Mouse (Mus musculus): Measurements from ENCODE around the gene Krt75. TPM values are rescaled to one million over a fixed set of nuclear protein-coding genes. Genes with fewer than 3 reads are reported as not detected.
A peak's percentile ranks its signal among the peaks of the same experiment; 100 is the strongest.

The Krt75 gene
- total and polyA plus RNA-seq, 2 experiments from 2014 or later, result 0.09 to 0.10 TPM

DNA sequence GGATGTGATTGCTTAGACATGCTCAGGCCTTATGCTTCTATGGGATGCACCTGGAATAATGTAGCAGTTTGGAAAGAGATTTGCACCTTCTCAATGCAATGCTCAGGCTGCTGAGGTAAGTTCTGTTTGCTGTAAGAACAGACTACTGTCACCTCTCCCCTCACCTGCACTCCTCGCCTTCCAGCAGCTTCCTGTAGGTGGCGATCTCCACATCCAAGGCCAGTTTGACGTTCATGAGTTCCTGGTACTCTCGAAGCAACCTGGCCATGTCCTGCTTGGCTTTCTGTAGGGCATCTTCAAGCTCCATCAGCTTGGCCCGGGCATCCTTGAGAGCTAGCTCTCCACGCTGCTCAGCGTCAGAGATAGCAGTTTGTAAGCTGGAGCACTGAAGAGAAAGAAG, 5.9 kb downstream of the Krt75 start:
- Histone ChIP-seq H3K9ac (replicated peaks; ENCODE audit: low read length) (no peak overlapping the region), H3K27ac (no peak overlapping the region), H3K4me1 (ENCODE audit: insufficient read depth, low read length) (no peaks in the 10 kb centered on the region), H3K4me2 (ENCODE audit: low read depth, low read length) (no peak overlapping the region), H3K9me3 (ENCODE audit: low read length) (no peaks in the 10 kb centered on the region), H3K27me3 (ENCODE audit: insufficient read depth, low read length) (no peaks in the 10 kb centered on the region), H3K4me3 (ENCODE audit: low read length) (no peak overlapping the region), H3K36me3 (ENCODE audit: insufficient read depth, low read length) (no peaks in the 10 kb centered on the region)
- 55% methylated on average over 7 of the region's 7 CpGs for WGBS
- TF ChIP-seq CTCF (IDR thresholded peaks at IDR 0.05; ENCODE audit: low read depth), result peak; percentile 53
- ATAC-seq (no peak), DNase-seq (ENCODE audit: low spot score) (no peak)

- WGBS, result 72% methylated on average over 5 of the region's 5 CpGs
- Histone ChIP-seq H3K36me3 (ENCODE audit: insufficient read depth, low read length) (no peaks in the 10 kb centered on the region), H3K9ac (replicated peaks; ENCODE audit: low read length) (no peak within 1 kb of the TSS), H3K27me3 (ENCODE audit: insufficient read depth, low read length) (no peaks in the 10 kb centered on the region), H3K4me2 (ENCODE audit: low read depth, low read length) (no peak within 1 kb of the TSS), H3K4me3 (ENCODE audit: low read length) (no peak within 1 kb of the TSS), H3K9me3 (ENCODE audit: low read length) (no peaks in the 10 kb centered on the region), H3K4me1 (ENCODE audit: insufficient read depth, low read length) (no peaks in the 10 kb centered on the region), H3K27ac (no peak within 1 kb of the TSS)
- ATAC-seq (no peak), DNase-seq (ENCODE audit: low spot score) (no peak)
- no peak for TF ChIP-seq CTCF (IDR thresholded peaks at IDR 0.05; ENCODE audit: low read depth)
Measured at GRCm38 (mm10) chr15:101562850-101563249, 10.9 kb downstream of the Krt75 start, which contains the start of gene Krt90. Gene Krt90, minus strand, starts transcription at chr15:101562950.

GRCm38 (mm10) chr15:101558034-101558646, 15.6 kb downstream of the Krt75 start:
- Histone ChIP-seq H3K9ac (replicated peaks; ENCODE audit: low read length) (no peak overlapping the region), H3K36me3 (ENCODE audit: insufficient read depth, low read length) (no peaks in the 10 kb centered on the region), H3K4me1 (ENCODE audit: insufficient read depth, low read length) (no peaks in the 10 kb centered on the region), H3K27me3 (ENCODE audit: insufficient read depth, low read length) (no peaks in the 10 kb centered on the region), H3K9me3 (ENCODE audit: low read length) (no peaks in the 10 kb centered on the region), H3K4me2 (ENCODE audit: low read depth, low read length) (no peak overlapping the region), H3K27ac (no peak overlapping the region), H3K4me3 (ENCODE audit: low read length) (no peak overlapping the region)
- no peak for ATAC-seq
- 9% methylated on average over 7 of the region's 7 CpGs for WGBS
- TF ChIP-seq CTCF (IDR thresholded peaks at IDR 0.05; ENCODE audit: low read depth), result no peak
- DNase-seq (ENCODE audit: low spot score), result no peak

DNA sequence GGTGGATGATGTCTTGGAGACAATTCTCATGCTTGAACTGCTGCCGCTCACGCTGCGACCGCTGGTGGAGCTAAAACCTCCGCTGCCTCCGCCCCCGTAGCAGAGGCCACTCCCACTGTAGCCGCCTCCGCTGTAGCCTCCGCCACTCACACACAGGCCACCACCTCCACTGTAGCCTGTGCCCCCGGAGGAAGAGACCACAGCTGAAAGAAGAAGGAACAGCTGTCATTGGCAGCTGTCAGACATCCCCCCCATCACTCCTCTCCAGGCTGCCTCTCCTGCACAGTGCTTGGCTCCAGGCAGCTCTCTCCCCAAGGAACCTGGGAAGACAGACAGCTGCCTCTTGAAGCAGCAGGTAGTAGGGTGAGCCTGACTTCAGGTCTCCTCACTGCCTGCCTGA, 20.5 kb downstream of the Krt75 start:
- under 1% methylated on average over 11 of the region's 11 CpGs for WGBS
- ATAC-seq (peak; percentile 69; the same call in 1 of the 2 replicates), DNase-seq (ENCODE audit: low spot score) (peak; percentile 74)
- no peaks in the 10 kb centered on the region for H3K36me3 ChIP-seq (ENCODE audit: insufficient read depth, low read length)
- TF ChIP-seq CTCF (IDR thresholded peaks at IDR 0.05; ENCODE audit: low read depth), result no peak; the same call in 1 of the 2 replicates
- no peak overlapping the region for H3K9ac ChIP-seq (replicated peaks; ENCODE audit: low read length)
- peaks cover 6% of the 10 kb centered on the region; the same call in 1 of the 2 replicates for H3K4me1 ChIP-seq (ENCODE audit: insufficient read depth, low read length)
- no peaks in the 10 kb centered on the region for H3K27me3 ChIP-seq (ENCODE audit: insufficient read depth, low read length)
- peak overlapping the region; percentile 41 for H3K4me2 ChIP-seq (ENCODE audit: low read depth, low read length)
- H3K4me3 ChIP-seq (ENCODE audit: low read length), result peak overlapping the region; percentile 5; the same call in 1 of the 2 replicates
- H3K27ac ChIP-seq, result no peak overlapping the region
- H3K9me3 ChIP-seq (ENCODE audit: low read length), result no peaks in the 10 kb centered on the region

DNA sequence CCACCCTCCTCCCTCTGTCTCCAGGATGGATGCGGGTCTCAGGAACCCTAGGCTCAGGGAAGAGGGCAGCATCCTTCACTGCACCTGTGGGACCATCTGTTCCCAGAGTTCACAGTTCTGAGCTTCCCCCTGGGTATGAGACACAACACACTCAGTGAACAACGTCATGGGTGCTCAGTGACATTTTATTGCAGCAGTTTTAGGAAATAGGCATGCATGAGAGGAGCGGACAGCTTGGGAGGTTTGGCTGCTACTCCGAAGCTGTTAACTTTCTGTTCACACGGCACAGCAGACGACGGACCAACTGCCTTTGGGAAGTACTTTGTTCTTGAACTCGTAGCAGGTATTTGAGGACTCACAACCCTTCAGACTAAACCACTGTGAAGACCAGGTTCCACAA, 21.5 kb downstream of the Krt75 start:
- DNase-seq (ENCODE audit: low spot score) (no peak), ATAC-seq (no peak)
- Histone ChIP-seq H3K4me3 (ENCODE audit: low read length) (no peak overlapping the region), H3K9me3 (ENCODE audit: low read length) (no peaks in the 10 kb centered on the region), H3K27ac (no peak overlapping the region), H3K4me1 (ENCODE audit: insufficient read depth, low read length) (peaks cover 6% of the 10 kb centered on the region; the same call in 1 of the 2 replicates), H3K9ac (replicated peaks; ENCODE audit: low read length) (no peak overlapping the region), H3K36me3 (ENCODE audit: insufficient read depth, low read length) (no peaks in the 10 kb centered on the region), H3K4me2 (ENCODE audit: low read depth, low read length) (no peak overlapping the region), H3K27me3 (ENCODE audit: insufficient read depth, low read length) (no peaks in the 10 kb centered on the region)
- no peak for TF ChIP-seq CTCF (IDR thresholded peaks at IDR 0.05; ENCODE audit: low read depth)
- 82% methylated on average over 8 of the region's 8 CpGs for WGBS

DNA sequence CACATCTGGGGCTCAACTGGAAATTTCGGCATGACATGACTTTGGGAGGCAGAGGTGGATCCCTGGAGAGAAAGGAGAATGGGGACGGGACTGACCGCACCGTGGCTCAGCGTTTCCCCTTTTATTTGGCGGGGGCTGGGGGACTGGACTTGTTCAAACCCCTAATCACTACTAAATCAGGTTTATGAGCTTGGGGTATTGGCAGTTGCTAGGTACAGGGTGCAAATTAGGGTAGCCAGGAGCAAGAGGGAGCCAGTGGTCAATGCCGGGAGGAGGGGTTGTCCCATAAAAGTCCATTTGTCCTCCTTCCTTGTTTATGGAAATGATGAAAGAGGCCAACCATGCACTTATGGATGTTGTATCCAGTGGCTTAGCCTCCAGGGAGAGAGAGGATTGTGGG, 23.1 kb downstream of the Krt75 start, which contains the start of gene Krt82:
TSS of gene Krt82 (minus strand) at position 101 of the 400 bp plus-strand sequence.
- Histone ChIP-seq H3K9ac (replicated peaks; ENCODE audit: low read length) (no peak within 1 kb of the TSS), H3K4me3 (ENCODE audit: low read length) (no peak within 1 kb of the TSS), H3K36me3 (ENCODE audit: insufficient read depth, low read length) (no peaks in the 10 kb centered on the region), H3K9me3 (ENCODE audit: low read length) (no peaks in the 10 kb centered on the region), H3K27ac (no peak within 1 kb of the TSS), H3K4me1 (ENCODE audit: insufficient read depth, low read length) (peaks cover 6% of the 10 kb centered on the region; the same call in 1 of the 2 replicates), H3K27me3 (ENCODE audit: insufficient read depth, low read length) (no peaks in the 10 kb centered on the region), H3K4me2 (ENCODE audit: low read depth, low read length) (no peak within 1 kb of the TSS)
- ATAC-seq (no peak), DNase-seq (ENCODE audit: low spot score) (no peak)
- no peak for TF ChIP-seq CTCF (IDR thresholded peaks at IDR 0.05; ENCODE audit: low read depth)
- WGBS, result 84% methylated on average over 7 of the region's 7 CpGs

GRCm38 (mm10) chr15:101544478-101544877, 29.2 kb downstream of the Krt75 start:
- H3K36me3 ChIP-seq (ENCODE audit: insufficient read depth, low read length), result no peaks in the 10 kb centered on the region
- DNase-seq (ENCODE audit: low spot score) (no peak), ATAC-seq (no peak)
- no peak overlapping the region for H3K9ac ChIP-seq (replicated peaks; ENCODE audit: low read length)
- H3K9me3 ChIP-seq (ENCODE audit: low read length), result no peaks in the 10 kb centered on the region
- TF ChIP-seq CTCF (IDR thresholded peaks at IDR 0.05; ENCODE audit: low read depth), result no peak
- WGBS, result 56% methylated on average over 3 of the region's 3 CpGs
- H3K27me3 ChIP-seq (ENCODE audit: insufficient read depth, low read length), result no peaks in the 10 kb centered on the region
- no peak overlapping the region for H3K4me2 ChIP-seq (ENCODE audit: low read depth, low read length)
- no peaks in the 10 kb centered on the region for H3K4me1 ChIP-seq (ENCODE audit: insufficient read depth, low read length)
- no peak overlapping the region for H3K27ac ChIP-seq
- no peak overlapping the region for H3K4me3 ChIP-seq (ENCODE audit: low read length)

All from hindbrain, postnatal 0 days (tissue).